Mouse (Mus musculus): ENCODE results near the gene Coro1c.

Coro1c gene

GRCm38 (mm10) chr5:113921310-113922166, 13.0 kb upstream of the Coro1c start:
- no peak for DNase-seq

GRCm38 (mm10) chr5:113919060-113919459, 10.5 kb upstream of the Coro1c start:
- DNase-seq: no peak

- no peak for DNase-seq
Observed at GRCm38 (mm10) chr5:113918654-113919053, 10.1 kb upstream of the Coro1c start.

- DNase-seq: no peak
Observed at GRCm38 (mm10) chr5:113910705-113911104, 2.1 kb upstream of the Coro1c start.

- no peak for DNase-seq
Observed at GRCm38 (mm10) chr5:113910065-113910701, 1.6 kb upstream of the Coro1c start.

GRCm38 (mm10) chr5:113907786-113908567, 581 bp downstream of the Coro1c start:
- DNase-seq: peak; percentile 75

GRCm38 (mm10) chr5:113906958-113907735, 1.4 kb downstream of the Coro1c start:
- peak; percentile 37 for DNase-seq

- DNase-seq: no peak
Observed at GRCm38 (mm10) chr5:113904987-113905386, 3.6 kb downstream of the Coro1c start.

- no peak for DNase-seq
Observed at GRCm38 (mm10) chr5:113902983-113903382, 5.6 kb downstream of the Coro1c start.

GRCm38 (mm10) chr5:113902017-113902416, 6.5 kb downstream of the Coro1c start:
- DNase-seq: no peak

- DNase-seq: no peak
Observed at GRCm38 (mm10) chr5:113901074-113901571, 7.4 kb downstream of the Coro1c start.

- no peak for DNase-seq
Observed at GRCm38 (mm10) chr5:113899543-113899942, 9.0 kb downstream of the Coro1c start.

GRCm38 (mm10) chr5:113892005-113892404, 16.6 kb downstream of the Coro1c start:
- DNase-seq: no peak

- DNase-seq: no peak
Observed at GRCm38 (mm10) chr5:113890874-113891273, 17.7 kb downstream of the Coro1c start.

- DNase-seq: no peak
Observed at GRCm38 (mm10) chr5:113889912-113890311, 18.6 kb downstream of the Coro1c start.

- DNase-seq: no peak
Observed at GRCm38 (mm10) chr5:113889181-113889906, 19.2 kb downstream of the Coro1c start.

GRCm38 (mm10) chr5:113888186-113888795, 20.3 kb downstream of the Coro1c start:
- no peak for DNase-seq

GRCm38 (mm10) chr5:113887132-113887531, 21.4 kb downstream of the Coro1c start:
- no peak for DNase-seq

GRCm38 (mm10) chr5:113885623-113886022, 22.9 kb downstream of the Coro1c start:
- no peak for DNase-seq

GRCm38 (mm10) chr5:113884750-113885149, 23.8 kb downstream of the Coro1c start:
- DNase-seq: no peak

- no peak for DNase-seq
Observed at GRCm38 (mm10) chr5:113883384-113883771, 25.2 kb downstream of the Coro1c start.

Data from thymus, postnatal 14 days (tissue).